Mouse (Mus musculus): ENCODE measurements around the gene Epn1. TPM values are rescaled to one million over a fixed set of nuclear protein-coding genes. Genes with fewer than 3 reads are reported as not detected.
A peak's percentile ranks its signal among the peaks of the same experiment; 100 is the strongest.

Epn1 gene
- polyA plus RNA-seq, 1 experiment from 2014 or later: 51.4 TPM

GRCm38 (mm10) chr7:5099796-5100195, 19.8 kb downstream of the Epn1 start:
- Histone ChIP-seq H3K9ac (no peak overlapping the region), H3K4me3 (no peak overlapping the region), H3K4me1 (no peaks in the 10 kb centered on the region), H3K27ac (replicated peaks) (no peak overlapping the region), H3K27me3 (replicated peaks) (no peaks in the 10 kb centered on the region), H3K4me2 (no peak overlapping the region), H3K36me3 (peaks cover 51% of the 10 kb centered on the region), H3K9me3 (no peaks in the 10 kb centered on the region)
- WGBS: 76% methylated on average over 3 of the region's 3 CpGs
- ATAC-seq (ENCODE audit: extremely low read depth, insufficient number of reproducible peaks, low FRiP score, low TSS enrichment): no peak

GRCm38 (mm10) chr7:5101066-5101663, 21.1 kb downstream of the Epn1 start:
- Histone ChIP-seq H3K4me2 (no peak overlapping the region), H3K4me1 (no peaks in the 10 kb centered on the region), H3K9ac (no peak overlapping the region), H3K27ac (replicated peaks) (no peak overlapping the region), H3K27me3 (replicated peaks) (no peaks in the 10 kb centered on the region), H3K4me3 (no peak overlapping the region), H3K36me3 (peaks cover 37% of the 10 kb centered on the region), H3K9me3 (no peaks in the 10 kb centered on the region)
- 79% methylated on average over 10 of the region's 10 CpGs for WGBS
- no peak for ATAC-seq (ENCODE audit: extremely low read depth, insufficient number of reproducible peaks, low FRiP score, low TSS enrichment)

- Histone ChIP-seq H3K4me3 (no peak overlapping the region), H3K9ac (no peak overlapping the region), H3K27me3 (replicated peaks) (no peaks in the 10 kb centered on the region), H3K4me2 (no peak overlapping the region), H3K9me3 (no peaks in the 10 kb centered on the region), H3K36me3 (peaks cover 23% of the 10 kb centered on the region), H3K4me1 (no peaks in the 10 kb centered on the region), H3K27ac (replicated peaks) (no peak overlapping the region)
- no peak for ATAC-seq (ENCODE audit: extremely low read depth, insufficient number of reproducible peaks, low FRiP score, low TSS enrichment)
- 82% methylated on average over 2 of the region's 2 CpGs for WGBS
Observed at GRCm38 (mm10) chr7:5102564-5102963, 22.5 kb downstream of the Epn1 start.

- no peaks in the 10 kb centered on the region for H3K36me3 ChIP-seq
- H3K4me3 ChIP-seq: no peak overlapping the region
- H3K4me2 ChIP-seq: no peak overlapping the region
- no peak overlapping the region for H3K27ac ChIP-seq (replicated peaks)
- no peaks in the 10 kb centered on the region for H3K4me1 ChIP-seq
- no peak for ATAC-seq (ENCODE audit: extremely low read depth, insufficient number of reproducible peaks, low FRiP score, low TSS enrichment)
- 50% methylated on average over 4 of the region's 4 CpGs for WGBS
- no peaks in the 10 kb centered on the region for H3K27me3 ChIP-seq (replicated peaks)
- H3K9ac ChIP-seq: no peak overlapping the region
- H3K9me3 ChIP-seq: 0 out of 2 replicates have a peak, but pooled peaks cover 3% of the 10 kb centered on the region
Observed at GRCm38 (mm10) chr7:5108272-5108671, 28.2 kb downstream of the Epn1 start.

- Histone ChIP-seq H3K27ac (replicated peaks) (no peak overlapping the region), H3K27me3 (replicated peaks) (no peaks in the 10 kb centered on the region), H3K9ac (no peak overlapping the region), H3K4me1 (no peaks in the 10 kb centered on the region), H3K4me3 (no peak overlapping the region), H3K4me2 (no peak overlapping the region), H3K36me3 (no peaks in the 10 kb centered on the region), H3K9me3 (0 out of 2 replicates have a peak, but pooled peaks cover 3% of the 10 kb centered on the region)
- WGBS: 76% methylated on average over 8 of the region's 8 CpGs
- no peak for ATAC-seq (ENCODE audit: extremely low read depth, insufficient number of reproducible peaks, low FRiP score, low TSS enrichment)
Observed at GRCm38 (mm10) chr7:5109301-5109700, 29.3 kb downstream of the Epn1 start.

- Histone ChIP-seq H3K9me3 (0 out of 2 replicates have a peak, but pooled peaks cover 3% of the 10 kb centered on the region), H3K27ac (replicated peaks) (no peak overlapping the region), H3K4me2 (no peak overlapping the region), H3K36me3 (no peaks in the 10 kb centered on the region), H3K27me3 (replicated peaks) (no peaks in the 10 kb centered on the region), H3K4me1 (no peaks in the 10 kb centered on the region), H3K4me3 (no peak overlapping the region), H3K9ac (no peak overlapping the region)
- ATAC-seq (ENCODE audit: extremely low read depth, insufficient number of reproducible peaks, low FRiP score, low TSS enrichment): no peak
- WGBS: 37% methylated on average over 3 of the region's 3 CpGs
Observed at GRCm38 (mm10) chr7:5112701-5113100, 32.7 kb downstream of the Epn1 start.

GRCm38 (mm10) chr7:5116850-5117249, 36.8 kb downstream of the Epn1 start, which contains the start of gene Rfpl4:
Rfpl4 (minus strand) TSS chr7:5116950.
- H3K4me3 ChIP-seq: no peak within 1 kb of the TSS
- WGBS: 85% methylated on average over 3 of the region's 3 CpGs
- H3K36me3 ChIP-seq: no peaks in the 10 kb centered on the region
- H3K4me1 ChIP-seq: no peaks in the 10 kb centered on the region
- H3K27ac ChIP-seq (replicated peaks): no peak within 1 kb of the TSS
- H3K4me2 ChIP-seq: no peak within 1 kb of the TSS
- no peak within 1 kb of the TSS for H3K9ac ChIP-seq
- ATAC-seq (ENCODE audit: extremely low read depth, insufficient number of reproducible peaks, low FRiP score, low TSS enrichment): no peak
- no peaks in the 10 kb centered on the region for H3K27me3 ChIP-seq (replicated peaks)
- no peaks in the 10 kb centered on the region for H3K9me3 ChIP-seq

GRCm38 (mm10) chr7:5125078-5125477, 45.0 kb downstream of the Epn1 start:
- Histone ChIP-seq H3K9me3 (no peaks in the 10 kb centered on the region), H3K9ac (no peak overlapping the region), H3K27me3 (replicated peaks) (no peaks in the 10 kb centered on the region), H3K27ac (replicated peaks) (no peak overlapping the region), H3K4me1 (peaks cover 12% of the 10 kb centered on the region; the same call in 1 of the 2 replicates), H3K36me3 (no peaks in the 10 kb centered on the region), H3K4me3 (no peak overlapping the region), H3K4me2 (peak overlapping the region; percentile 76)
- WGBS: 70% methylated on average over 8 of the region's 8 CpGs
- ATAC-seq (ENCODE audit: extremely low read depth, insufficient number of reproducible peaks, low FRiP score, low TSS enrichment): no peak

GRCm38 (mm10) chr7:5125549-5126406, 45.7 kb downstream of the Epn1 start, which contains the start of gene Rasl2-9:
Rasl2-9 (minus strand) TSS chr7:5125950.
- H3K27me3 ChIP-seq (replicated peaks): no peaks in the 10 kb centered on the region
- no peaks in the 10 kb centered on the region for H3K36me3 ChIP-seq
- WGBS: 15% methylated on average over 42 of the region's 42 CpGs
- peak within 1 kb of the TSS; percentile 74 for H3K9ac ChIP-seq
- ATAC-seq (ENCODE audit: extremely low read depth, insufficient number of reproducible peaks, low FRiP score, low TSS enrichment): peak; percentile 61; the same call in 1 of the 2 replicates
- H3K9me3 ChIP-seq: no peaks in the 10 kb centered on the region
- H3K4me3 ChIP-seq: peak within 1 kb of the TSS; percentile 51
- H3K27ac ChIP-seq (replicated peaks): no peak within 1 kb of the TSS
- peaks cover 12% of the 10 kb centered on the region; the same call in 1 of the 2 replicates for H3K4me1 ChIP-seq
- H3K4me2 ChIP-seq: peak within 1 kb of the TSS; percentile 76
